Mouse (Mus musculus) kidney, adult 18-20 months (tissue): ENCODE measurements around the gene Stk40.

ENCODE experiments used
- DNase-seq: peaks from one replicate; pipeline ENCODE4 v3.0.0; 2021

Gene Stk40

DNA sequence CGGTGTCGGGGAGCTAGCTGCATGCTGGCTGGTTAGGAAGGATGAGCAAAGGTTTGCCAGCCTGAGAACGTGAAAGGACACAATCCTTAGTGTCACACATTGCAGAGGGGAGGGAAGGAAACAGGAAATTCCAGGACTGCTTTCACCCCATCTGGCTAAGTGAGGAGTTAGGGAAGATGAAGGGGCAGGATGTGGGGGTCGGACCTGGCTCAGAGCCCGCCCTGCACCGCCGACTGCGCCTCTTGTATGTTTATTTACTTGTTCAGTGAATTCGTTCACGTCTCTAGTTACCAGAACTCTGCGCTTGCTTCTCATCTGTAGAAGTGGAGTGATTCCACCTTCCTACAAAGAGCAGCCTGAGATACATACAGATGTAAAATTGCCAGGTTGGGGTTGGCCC lies 26.7 kb downstream of the Stk40 start:
- DNase-seq = no peak

- peak; percentile 55 for DNase-seq
Measured at GRCm38 (mm10) chr4:126131290-126132121, 27.7 kb downstream of the Stk40 start.

DNA sequence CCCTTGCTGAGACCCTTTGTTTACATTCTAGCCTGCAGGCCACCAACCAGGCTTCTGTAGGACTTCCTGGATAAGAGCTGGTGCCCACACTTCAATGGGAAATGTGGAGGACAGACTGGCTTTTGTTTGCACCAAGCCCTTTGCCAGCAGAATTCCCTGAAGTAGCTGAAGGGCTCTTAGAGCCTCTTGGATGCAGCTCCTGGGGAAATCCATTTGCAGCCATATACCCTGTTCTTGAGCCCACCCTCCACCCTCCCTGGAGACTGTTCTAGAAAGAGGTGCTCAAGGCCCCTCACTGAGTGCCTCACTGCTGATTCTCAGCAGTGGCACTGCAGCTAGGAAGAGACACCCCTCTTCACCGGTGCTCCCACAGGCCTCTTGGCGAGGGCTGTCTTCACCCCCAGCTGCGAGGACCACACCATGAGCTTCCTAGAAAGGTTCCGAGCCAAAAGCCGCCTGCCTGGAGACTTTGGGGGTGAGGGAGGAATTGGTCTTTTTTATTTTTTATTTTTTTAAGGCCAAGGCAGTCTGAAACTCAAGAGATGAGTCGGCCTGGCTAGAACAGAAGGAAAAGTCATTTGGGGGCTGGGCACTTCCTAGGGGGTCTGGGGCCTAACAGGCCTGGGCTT lies 29.0 kb downstream of the Stk40 start:
- no peak for DNase-seq

DNA sequence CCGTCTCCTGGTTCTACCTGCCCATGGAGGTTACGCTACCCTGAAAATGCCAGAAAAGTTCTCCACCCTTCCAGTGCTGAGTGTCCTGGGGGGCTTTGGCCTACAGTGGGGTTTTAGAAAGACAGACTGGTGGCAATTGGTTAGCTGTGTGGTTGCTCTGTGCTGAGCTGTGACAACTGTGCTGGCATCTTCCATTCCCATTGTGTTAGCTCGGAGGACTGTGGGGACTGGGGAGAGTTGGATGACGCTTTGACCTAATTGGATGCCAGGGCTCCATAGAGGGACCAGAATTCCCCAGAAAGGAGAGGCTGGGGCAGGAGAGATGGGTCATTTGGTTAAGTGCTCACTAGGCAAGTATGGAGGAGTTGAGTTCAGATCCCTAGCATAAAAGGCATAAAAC lies 30.5 kb downstream of the Stk40 start:
- no peak for DNase-seq

DNA sequence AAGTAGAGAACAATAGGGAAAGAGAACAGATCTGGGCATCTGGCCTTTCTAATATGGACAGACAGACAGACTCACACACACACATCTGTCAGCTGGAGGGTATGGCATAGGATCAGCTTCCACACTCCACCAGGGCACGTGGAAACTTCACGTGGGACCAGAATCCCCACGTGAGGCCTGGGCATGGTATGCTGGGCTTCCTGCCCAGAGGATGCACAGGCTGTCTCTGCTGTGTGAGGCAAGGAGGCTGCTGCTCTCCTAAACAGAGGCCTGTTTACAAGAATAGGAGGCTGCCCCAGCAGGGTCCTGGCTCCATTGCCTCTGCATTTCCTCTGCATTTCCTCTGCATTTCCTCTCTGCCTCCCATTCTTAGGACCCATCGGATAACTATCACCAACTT lies 30.9 kb downstream of the Stk40 start:
- no peak for DNase-seq

DNA sequence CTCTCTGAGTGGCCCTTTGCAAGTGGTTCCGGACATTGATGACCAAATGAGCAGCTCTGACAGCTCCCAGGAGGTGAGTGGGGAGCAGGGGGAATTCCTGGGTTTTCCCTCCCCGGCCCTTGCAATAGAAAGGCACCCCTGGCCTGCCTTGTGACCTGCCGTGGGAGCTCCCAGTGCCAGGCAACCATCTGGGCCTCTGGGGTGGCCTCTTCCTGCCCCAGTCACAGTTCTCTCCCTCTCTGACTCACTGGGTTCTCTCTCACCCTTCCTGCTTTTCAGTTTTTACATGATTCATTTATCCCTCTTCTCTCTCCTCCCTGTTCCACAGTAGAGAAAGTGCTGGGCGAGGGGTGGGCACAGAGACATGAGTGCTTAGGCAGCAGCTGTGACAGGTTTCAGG lies 34.0 kb downstream of the Stk40 start:
- DNase-seq = no peak

GRCm38 (mm10) chr4:126141021-126141420 lies 37.3 kb downstream of the Stk40 start:
- DNase-seq = no peak

- DNase-seq = no peak
Measured at GRCm38 (mm10) chr4:126145396-126145795, 41.6 kb downstream of the Stk40 start.

DNA sequence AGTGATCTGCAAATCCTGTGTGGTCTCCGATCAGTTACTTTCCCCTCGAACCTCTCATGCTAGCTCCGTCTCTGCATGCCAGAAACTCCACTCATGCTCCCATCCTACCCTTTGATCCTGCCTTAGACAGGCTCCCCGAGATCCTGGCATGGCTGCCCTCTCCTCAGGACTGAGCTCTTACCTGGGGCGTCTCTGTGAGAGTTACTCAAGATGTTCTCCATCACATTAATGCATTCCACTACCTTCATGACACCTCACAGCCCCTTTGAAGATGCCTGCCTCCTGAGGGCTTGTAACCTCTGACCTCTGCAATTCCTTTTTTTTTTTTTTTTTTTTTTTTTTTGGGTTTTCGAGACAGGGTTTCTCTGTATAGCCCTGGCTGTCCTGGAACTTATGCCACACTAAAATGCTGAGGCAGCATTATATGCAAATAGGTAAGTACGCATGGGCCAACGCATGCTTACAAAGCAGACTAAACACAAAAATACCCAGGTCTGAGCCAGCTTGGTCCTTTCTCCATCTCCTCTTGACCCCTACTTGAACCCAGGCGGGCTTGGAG lies 43.3 kb downstream of the Stk40 start:
- DNase-seq = no peak

DNA sequence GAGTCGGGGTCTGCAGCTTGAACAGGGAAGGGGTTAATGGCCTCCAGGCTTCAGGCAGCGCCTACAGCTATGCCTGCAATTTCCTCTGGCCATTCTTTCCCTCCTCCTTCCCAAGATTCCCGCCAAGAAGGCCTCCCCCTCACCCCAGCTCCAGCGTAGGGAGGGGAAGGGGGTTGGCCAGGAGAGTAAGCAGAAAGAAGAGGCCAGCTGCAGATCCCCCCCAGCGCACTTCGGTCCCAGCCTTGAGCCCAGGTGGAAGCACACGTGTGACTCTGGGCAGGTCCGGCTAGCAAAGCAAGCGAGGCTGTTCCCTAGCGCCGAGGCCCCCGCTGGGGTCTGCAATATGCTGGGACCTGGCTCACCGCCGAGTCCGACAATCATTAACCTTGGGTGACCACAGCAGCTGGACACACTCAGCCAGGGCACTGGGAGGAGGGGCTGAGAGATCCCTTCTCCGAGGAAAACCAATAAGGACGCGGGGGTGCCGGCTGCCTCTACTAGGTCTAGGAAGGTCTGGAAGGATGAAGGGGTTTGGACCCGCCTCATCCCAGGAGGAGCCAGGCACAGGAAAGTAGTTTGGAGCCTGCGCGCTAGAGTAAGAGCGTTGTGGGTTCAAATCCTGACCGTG lies 43.9 kb downstream of the Stk40 start, which contains the start of gene Eva1b:
TSS of gene Eva1b (plus strand) at position 212 of the 628 bp plus-strand sequence.
- peak; percentile 89 for DNase-seq

DNA sequence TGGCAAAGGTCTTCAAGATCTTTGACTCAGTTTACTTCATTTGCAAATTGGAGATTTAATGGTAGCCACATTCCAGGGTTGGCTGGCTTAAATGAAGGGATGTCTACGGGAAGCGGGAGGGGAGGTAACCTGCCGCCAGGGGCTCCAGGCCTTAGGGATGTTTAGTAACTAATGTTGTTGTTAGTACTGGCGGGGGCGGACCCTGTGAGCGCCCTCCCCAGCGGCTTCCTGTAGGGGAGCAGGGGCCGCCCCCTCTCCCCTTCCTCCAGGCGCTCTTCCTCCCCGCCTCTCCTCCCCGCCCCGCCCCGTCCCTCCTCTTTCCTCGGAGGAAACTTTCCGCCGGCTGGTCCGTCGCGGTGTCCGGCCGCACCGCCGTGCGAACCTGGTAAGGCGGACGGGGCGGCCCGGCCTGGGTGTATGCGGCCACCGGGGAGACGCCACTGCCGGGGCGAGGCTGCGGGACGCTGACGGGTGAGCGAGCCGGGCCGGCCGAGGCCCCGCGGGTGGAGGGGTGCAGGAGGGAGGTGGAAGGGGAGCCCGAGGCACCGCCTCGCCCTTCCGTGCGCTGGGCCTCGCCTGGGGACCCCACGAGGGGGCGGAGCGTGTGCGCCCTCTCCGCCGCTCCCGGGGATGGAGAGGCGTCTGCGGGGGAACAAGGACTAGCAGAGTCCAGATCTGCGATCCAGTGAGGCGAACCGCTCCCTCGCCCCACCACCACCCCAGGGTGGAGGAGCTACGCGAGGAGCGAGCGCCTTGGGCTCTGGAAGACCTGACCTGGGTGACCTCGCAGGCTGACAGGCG lies 44.6 kb downstream of the Stk40 start:
- DNase-seq = peak; percentile 78

GRCm38 (mm10) chr4:126149041-126149676 lies 45.4 kb downstream of the Stk40 start:
- DNase-seq = no peak

DNA sequence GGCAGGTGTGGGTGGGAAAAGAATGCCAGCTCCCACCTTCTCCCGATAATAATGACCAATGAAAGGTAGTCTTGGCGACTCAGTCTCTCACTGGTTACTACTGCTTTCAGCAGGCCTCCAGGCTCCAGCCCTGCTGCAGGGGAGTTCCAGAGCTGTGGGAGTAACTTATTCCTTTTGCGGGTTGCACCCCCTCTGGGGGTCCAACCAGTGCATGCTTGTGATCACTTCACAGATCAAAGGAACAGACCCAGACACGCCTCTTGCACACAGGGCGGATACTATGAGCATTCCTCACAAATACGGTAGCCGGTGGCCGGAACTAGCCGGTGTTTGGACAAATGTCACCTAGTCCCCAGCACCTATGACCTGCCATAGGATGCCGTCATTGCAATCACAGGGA lies 46.0 kb downstream of the Stk40 start:
- DNase-seq = no peak

GRCm38 (mm10) chr4:126150297-126150948 lies 46.7 kb downstream of the Stk40 start:
- DNase-seq = peak; percentile 69

DNA sequence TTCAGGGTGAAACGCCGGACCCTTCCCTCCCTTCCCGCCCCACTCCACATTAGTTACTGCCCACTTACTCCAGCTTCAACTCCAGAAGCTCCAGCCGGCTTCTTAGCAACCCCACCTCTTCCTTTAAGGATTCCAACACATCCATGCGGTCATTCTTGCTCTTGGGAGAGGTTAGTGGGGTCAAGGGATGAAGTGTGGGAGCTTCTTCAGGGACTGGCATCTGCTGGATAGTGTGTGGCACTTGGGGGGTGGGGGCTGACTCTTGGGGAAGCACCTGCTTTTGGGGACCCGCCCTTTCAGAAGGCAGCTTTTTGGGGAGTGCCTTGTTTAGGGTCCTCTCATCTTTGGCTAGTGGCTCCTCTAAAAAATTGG lies 47.2 kb downstream of the Stk40 start:
- DNase-seq = no peak

DNA sequence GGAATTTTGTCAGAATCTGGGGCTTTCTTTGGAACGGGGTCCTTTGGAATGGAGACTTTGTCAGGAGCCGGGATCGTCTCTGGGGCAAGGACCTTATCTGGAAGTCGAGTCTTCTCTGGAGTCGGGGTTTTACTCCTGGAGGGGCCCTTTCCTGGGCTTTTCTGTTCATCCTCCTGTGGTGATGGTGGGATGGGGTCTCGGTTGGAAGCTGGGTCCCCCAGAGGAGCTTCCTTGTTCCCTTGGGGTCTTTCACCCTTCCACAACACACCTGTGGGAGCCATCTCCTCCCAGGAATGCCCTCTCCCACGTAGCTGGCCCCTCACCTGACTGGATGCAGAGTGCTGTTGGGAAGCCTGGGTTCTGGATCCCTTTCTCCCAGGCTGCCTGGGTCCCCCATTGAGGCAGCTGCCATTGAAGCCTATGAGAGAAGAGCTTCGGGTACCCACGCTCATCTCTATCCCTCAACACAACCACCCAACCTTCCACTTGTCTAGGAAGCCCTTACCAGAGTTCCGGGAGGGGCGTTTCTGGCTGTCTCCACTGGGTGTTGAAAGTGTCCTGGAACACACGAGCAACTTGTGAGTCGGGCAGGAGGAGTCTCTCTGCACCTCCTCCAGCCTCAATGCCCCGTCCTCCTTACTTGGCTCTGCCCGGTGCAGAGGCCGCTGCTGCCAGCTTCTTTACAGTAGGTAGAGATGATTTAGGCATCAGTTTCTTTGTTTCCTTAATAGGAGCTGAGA lies 48.1 kb downstream of the Stk40 start:
- no peak for DNase-seq

DNA sequence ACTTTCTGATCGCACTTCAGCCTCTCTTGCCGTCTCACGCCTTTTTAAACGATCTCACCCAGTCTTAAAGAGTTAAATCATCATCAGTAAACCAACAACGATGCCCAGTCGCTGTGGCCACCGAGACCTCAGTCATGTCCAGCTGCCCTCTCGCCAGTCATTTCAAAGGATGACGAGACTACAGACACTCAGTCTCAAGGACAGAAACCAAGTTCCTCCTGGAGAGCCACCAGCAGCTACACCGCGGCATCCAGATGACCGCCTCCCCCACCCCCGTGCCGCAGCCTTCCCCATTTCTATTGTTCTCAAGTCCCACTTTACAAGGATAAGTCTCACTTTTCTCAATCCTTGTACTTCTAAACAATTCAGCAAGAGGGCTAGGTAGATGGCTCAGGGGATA lies 49.1 kb downstream of the Stk40 start:
- DNase-seq = no peak

DNA sequence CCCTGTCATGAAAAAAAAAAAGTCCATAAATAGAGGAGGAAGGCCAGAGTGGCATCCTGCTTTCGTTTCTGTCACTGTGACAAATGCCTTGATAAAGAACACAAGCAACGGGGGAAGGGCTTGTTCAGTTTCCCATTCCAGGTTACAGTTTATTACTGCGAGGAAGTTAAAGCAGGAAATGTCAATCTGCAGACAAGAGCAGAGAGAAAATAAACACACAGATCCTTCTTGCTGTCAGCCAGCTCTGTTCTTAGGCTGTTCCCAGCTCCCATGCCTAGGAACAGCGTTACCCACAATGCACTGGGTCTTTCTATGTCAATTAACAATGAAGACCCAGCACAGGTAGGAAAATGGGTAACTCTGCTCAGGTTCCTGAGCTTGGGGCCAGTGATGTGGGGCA lies 51.4 kb downstream of the Stk40 start:
- DNase-seq = no peak

DNA sequence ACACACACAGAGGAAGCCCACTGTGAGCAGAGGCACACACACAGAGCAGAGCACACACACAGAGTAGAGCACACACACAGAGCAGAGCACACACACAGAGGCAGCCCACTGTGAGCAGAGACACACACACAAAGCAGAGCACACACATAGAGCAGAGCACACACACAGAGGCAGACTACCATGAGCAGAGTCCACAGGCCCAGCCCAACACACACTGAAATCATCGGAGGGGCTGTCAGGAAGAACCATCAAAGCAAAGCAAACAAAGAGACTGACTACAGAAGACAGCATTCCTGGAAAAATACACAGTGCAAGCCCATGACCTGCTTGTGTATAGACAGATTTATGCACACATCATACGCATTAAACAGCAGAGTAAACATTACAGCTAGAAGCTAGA lies 52.1 kb downstream of the Stk40 start:
- no peak for DNase-seq

- no peak for DNase-seq
Measured at GRCm38 (mm10) chr4:126156617-126157016, 52.9 kb downstream of the Stk40 start.

- no peak for DNase-seq
Measured at GRCm38 (mm10) chr4:126157562-126157961, 53.8 kb downstream of the Stk40 start.
